Mouse (Mus musculus): ENCODE results near the gene Pou3f3. TPM values are rescaled to one million over a fixed set of nuclear protein-coding genes. Genes with fewer than 3 reads are reported as not detected.

Pou3f3 gene
- total RNA-seq, 2 experiments from 2014 or later, result not detected

GRCm38 (mm10) chr1:42707611-42708130 is 12.1 kb downstream of the Pou3f3 start:
- no peak for ATAC-seq (replicated peaks; ENCODE audit: low FRiP score, poor library complexity, severe bottlenecking)

- ATAC-seq (replicated peaks; ENCODE audit: low FRiP score, poor library complexity, severe bottlenecking), result no peak
Observed at GRCm38 (mm10) chr1:42709024-42709423, 13.5 kb downstream of the Pou3f3 start.

DNA sequence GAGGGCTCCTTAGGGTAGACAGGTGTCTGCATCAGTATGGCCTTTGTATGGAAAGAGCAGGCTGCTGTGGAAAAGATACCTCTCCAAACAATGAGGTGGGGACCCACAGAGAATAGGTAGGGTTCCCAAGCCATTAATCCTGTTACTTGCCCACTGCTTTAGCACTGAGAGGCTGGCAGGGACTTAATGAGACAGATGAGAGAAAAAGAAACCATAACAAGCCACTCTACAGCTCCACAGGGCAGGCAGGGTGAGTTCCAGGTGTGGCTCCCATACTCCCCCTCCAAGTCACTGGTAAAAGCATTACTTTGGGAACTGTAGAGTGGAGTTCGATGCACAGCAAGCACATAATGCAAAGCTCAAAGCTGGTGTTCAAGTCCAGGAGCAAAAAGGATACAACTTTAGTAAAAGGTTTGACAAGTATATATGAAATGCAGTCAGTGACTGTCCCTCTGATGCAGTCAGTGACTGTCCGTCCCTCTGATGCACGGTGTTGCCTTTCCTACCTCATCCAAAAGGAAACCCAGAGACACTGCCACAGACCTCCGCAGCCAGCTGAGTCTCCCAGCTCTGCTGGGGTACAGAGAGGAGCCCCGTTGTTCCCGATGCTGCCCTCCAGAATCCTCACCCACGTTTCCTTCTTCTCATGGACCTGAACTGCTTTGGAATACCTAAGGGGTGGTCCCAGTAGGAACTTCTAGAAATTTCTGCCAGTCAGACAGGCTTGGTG is 14.0 kb downstream of the Pou3f3 start:
- ATAC-seq (replicated peaks; ENCODE audit: low FRiP score, poor library complexity, severe bottlenecking), result no peak

- ATAC-seq (replicated peaks; ENCODE audit: low FRiP score, poor library complexity, severe bottlenecking), result no peak
Observed at GRCm38 (mm10) chr1:42710234-42710633, 14.7 kb downstream of the Pou3f3 start.

GRCm38 (mm10) chr1:42710995-42711394 is 15.4 kb downstream of the Pou3f3 start:
- ATAC-seq (replicated peaks; ENCODE audit: low FRiP score, poor library complexity, severe bottlenecking), result no peak

DNA sequence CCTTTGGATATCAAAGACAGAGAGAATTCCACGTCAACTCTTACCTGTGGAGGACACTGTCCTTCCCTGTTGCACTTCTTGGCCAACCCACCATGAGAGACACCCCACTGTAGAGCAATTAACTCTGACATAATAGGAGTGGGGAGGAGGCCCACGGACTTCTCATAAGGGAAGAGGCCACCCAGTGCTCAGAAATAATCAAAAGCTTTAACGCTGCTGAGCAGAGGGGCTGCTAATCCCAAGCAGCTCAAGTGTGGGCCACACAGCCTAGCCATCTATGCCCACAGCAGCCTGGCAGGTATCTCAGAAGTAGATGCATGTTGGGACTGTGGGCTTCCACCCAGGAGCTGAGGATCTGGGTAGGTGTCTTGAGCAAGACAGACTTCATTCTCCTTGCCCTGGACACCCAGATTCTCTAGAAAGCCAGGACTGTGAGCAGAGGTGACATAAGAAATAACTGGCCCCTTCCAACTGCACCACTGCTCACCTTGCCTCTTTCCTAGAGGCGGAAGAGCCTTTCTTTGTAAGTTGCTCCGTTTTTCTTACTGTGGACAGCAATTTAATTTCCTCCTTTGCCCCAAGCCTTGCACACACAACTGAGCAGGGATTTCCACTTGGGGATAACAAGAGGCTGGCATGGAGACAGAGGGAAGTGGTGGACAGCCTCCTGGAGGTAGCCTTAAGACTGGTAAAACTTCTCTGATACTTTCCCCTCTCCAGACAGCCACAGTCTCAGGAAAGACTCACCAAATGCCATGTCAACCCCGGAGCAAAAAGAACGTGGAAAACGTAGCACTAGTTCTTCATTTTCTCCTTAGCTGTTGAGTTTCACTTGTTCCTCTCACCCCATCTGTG is 16.1 kb downstream of the Pou3f3 start:
- ATAC-seq (replicated peaks; ENCODE audit: low FRiP score, poor library complexity, severe bottlenecking), result no peak

DNA sequence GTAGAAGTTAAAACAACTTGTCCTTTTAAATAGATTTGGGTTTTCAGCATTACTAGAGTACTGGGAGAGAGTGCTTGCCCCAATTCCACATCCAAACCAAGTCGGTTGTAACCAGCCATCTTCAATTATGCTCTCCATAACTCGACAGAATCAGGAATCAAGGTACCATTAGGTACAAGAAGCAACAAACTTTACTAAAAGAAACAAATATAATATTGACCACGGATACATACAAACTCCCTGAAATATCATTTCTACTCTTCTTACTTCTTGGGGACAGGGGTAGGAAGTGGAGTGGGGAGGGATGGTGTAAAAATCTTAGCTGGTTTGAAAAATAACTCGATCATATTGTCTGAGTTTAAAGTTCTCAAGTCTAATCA is 16.7 kb downstream of the Pou3f3 start:
- ATAC-seq (replicated peaks; ENCODE audit: low FRiP score, poor library complexity, severe bottlenecking), result no peak

GRCm38 (mm10) chr1:42713104-42713932 is 17.8 kb downstream of the Pou3f3 start:
- no peak for ATAC-seq (replicated peaks; ENCODE audit: low FRiP score, poor library complexity, severe bottlenecking)

GRCm38 (mm10) chr1:42714016-42714931 is 18.7 kb downstream of the Pou3f3 start:
- ATAC-seq (replicated peaks; ENCODE audit: low FRiP score, poor library complexity, severe bottlenecking), result no peak

DNA sequence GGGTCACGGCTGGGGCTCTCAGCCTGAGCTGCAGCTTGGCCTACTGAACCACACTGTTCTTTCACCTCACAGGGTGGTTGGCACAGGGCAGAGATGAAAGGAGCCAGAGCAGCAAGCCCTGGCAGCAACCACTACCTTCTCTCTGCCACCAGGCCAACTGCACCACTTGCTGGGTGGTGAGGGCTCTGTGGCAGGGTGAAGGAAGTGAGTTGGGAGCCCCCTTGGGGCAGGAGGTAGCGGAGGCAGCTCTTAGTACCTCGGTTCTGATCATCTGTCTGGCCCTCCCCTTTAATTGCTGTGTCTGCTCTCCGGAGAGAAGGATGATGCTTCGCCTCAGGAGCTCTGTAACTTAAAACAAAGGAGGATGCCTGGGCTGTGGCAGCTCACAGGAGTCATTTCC is 23.0 kb downstream of the Pou3f3 start:
- ATAC-seq (replicated peaks; ENCODE audit: low FRiP score, poor library complexity, severe bottlenecking), result no peak

- ATAC-seq (replicated peaks; ENCODE audit: low FRiP score, poor library complexity, severe bottlenecking), result no peak
Observed at GRCm38 (mm10) chr1:42721353-42721752, 25.8 kb downstream of the Pou3f3 start.

DNA sequence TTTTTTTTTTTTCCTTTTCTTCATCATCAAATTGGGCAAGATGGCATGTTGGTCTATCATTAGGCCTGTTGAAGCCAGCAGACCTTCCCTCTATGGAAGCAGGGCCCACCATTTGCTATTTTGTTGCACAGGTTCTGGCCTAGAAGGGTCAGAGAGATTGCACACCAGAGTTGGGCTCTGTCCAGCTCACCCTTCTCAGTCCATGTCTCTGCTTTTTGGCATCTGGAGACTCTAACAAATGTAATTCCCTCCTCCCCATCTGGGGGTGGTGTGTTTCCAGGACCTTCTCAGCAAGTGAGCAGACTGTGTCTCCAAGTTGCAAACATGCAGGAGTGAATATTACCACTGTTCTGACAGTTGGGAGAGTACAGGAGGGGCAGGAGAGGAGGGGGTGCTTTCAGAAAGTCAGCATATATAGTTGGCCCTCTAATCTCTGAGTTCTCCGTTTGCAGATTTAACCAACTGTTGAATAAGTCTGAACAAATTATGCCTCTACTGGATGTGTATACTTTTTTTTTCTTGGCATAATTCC is 28.3 kb downstream of the Pou3f3 start:
- ATAC-seq (replicated peaks; ENCODE audit: low FRiP score, poor library complexity, severe bottlenecking), result no peak

DNA sequence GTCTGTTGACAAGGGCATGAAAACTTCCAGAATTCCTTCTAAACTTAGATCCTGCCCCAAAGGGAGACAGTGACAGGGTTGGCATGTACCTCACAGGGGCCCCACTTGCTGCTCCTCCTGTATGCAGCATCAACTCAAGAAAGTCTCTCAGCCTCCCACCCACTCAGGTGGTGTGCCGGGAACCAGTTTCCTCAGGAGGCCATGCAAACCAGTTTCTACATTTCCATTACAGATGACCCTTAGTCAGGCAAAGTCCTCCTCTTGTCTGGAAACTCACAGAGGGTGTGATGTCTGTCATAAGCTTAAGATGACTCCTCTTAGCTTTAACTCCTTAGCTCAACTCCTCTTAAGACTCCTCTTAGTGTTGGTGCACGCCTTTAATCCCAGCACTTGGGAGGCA is 29.3 kb downstream of the Pou3f3 start:
- no peak for ATAC-seq (replicated peaks; ENCODE audit: low FRiP score, poor library complexity, severe bottlenecking)

DNA sequence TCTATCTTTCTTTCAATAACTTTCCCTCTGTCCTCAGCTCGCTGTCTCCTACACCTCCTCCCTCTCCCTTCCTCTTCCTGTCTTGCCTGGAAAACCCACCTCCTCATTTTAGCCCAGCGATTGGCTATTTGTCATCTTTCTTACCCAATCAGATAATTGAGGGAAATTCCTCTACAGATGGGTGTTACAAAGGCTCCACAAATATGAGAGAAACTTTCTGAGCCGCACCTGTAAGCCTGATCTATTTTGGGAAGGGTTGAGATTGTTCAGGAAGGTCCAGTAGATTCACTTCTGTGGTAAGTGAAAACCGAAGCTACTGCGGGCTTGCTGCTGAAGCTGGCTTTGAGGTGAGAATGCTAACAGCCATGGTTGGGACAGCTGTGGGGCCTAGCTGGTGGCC is 31.6 kb downstream of the Pou3f3 start:
- no peak for ATAC-seq (replicated peaks; ENCODE audit: low FRiP score, poor library complexity, severe bottlenecking)

- no peak for ATAC-seq (replicated peaks; ENCODE audit: low FRiP score, poor library complexity, severe bottlenecking)
Observed at GRCm38 (mm10) chr1:42727676-42728075, 32.1 kb downstream of the Pou3f3 start.

GRCm38 (mm10) chr1:42741383-42742241 is 46.0 kb downstream of the Pou3f3 start:
- ATAC-seq (replicated peaks; ENCODE audit: low FRiP score, poor library complexity, severe bottlenecking), result no peak

DNA sequence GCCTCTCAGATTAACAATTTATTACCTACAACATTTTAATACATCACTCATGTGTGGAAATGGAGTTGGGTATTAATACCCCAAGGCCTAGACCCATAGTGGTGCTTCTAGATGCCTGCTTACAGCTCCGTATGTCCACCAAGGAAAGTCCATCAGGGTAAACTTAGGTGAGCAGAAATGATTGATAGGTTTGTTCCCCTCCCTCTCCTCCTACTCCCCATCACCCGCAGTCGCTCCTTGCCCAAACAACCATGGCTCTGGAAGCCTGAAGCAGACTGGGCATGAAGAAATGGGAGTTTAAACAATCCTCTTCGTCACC is 46.6 kb downstream of the Pou3f3 start:
- ATAC-seq (replicated peaks; ENCODE audit: low FRiP score, poor library complexity, severe bottlenecking), result no peak

DNA sequence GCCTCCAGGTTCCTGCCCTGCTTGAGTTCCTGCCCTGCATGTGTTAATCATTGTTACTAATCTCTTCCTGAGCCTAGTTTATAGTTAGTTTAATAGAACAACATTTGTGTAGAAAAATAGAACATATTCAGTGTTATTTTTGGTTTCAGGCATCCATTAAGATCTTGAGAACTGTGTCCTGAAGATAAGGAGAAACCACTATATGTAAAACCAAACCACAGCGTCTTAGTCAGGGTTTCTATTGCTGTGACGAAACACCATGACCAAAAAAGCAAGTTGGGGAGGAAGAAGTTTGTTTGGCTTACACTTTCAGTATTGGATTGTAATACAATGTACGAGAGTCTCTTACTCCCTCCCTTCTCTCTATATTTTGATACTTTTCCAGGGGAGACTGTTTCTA is 49.5 kb downstream of the Pou3f3 start:
- ATAC-seq (replicated peaks; ENCODE audit: low FRiP score, poor library complexity, severe bottlenecking), result no peak

Data from erythroid progenitor cell, adult 5-6 weeks (primary cell).